Mouse (Mus musculus): ENCODE data around the gene Esrp2.

Esrp2 gene

DNA sequence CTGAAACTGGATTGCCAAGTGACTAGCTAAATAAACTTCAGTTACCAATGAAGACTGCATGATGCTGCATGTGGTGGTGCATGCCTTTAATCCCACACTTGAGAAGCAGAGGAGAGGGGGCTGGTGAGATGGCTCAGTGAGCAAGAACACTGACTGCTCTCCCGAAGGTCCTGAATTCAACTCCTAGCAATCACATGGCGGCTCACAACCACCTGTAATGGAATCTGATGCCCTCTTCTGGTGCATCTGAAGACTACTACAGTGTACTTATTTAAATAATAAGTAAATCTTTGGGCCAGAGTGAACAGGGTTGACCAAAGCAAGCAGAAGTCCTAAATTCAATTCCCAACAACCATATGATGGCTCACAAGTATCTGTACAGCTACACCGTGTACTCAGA, 13.3 kb downstream of the Esrp2 start:
- DNase-seq (ENCODE audit: low spot score) = no peak

DNA sequence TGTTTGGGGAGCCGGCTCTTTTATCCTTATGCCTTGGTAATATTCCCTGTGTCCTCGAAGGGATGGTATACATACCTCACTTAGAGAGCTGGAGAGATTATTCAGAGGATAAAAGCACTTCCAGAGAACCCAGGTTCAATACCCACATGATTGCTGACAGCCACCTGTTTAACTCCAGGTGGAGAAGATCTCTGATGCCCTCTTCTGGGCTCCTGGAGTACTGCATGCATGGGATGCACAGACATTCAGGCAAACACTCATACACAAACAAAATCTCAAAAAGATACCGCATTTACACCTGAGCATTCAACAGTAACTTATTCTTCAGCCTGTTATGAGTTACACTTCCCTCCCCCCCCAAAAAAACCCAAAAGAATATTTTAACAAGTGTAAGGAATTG, 20.9 kb downstream of the Esrp2 start:
- DNase-seq (ENCODE audit: low spot score) = no peak

DNA sequence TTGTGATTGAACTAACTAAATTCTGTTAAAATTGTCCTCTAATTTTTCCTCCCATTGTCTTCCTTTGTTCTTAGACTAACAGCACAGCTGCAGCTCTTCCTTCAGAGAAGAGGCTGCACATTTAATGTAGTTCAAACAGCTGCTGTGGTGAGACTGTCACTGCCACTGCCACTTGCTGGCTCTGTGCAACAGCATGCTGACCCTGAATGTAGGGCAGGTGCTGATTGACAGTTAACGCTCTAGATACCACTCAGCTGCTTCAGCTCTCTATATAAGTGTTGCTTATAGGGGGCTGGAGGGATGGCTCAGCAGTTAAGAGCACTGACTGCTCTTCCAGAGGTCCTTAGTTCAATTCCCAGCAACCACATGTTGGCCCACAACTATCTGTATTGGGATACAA, 24.3 kb downstream of the Esrp2 start:
- no peak for DNase-seq (ENCODE audit: low spot score)

DNA sequence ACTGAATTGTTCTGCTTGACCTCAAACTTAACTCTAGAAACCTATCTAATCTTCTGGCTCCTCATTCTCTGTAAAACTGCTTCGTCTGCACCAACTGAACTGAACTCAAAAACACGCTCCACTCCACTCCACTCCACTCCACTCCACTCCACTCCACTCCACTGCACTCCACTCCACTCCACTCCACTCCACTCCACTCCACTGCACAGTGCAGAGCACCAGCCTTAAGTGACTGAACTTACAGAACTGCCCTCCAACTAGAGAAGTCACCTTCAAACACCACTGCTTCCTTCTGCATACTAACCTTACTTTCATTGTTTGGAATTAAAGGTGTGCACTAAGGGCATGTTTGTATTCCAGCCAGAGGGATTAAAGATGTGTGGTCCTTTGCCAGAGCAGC, 24.7 kb downstream of the Esrp2 start:
- no peak for DNase-seq (ENCODE audit: low spot score)

DNA sequence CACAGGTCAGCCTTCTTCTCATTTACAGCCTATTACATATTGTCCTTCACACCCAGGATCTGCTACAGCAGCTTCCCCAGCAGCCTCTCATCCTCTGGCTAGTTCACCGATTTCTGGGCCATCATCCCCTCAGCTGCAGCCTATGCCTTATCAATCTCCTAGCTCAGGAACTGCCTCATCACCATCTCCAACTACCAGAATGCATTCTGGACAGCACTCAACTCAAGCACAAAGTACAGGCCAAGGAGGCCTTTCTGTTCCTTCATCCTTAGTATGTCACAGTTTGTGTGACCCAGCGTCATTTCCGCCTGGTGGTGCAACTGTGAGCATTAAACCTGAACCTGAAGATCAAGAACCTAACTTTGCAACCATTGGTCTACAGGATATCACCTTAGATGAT, 28.0 kb downstream of the Esrp2 start:
- no peak for DNase-seq (ENCODE audit: low spot score)

DNA sequence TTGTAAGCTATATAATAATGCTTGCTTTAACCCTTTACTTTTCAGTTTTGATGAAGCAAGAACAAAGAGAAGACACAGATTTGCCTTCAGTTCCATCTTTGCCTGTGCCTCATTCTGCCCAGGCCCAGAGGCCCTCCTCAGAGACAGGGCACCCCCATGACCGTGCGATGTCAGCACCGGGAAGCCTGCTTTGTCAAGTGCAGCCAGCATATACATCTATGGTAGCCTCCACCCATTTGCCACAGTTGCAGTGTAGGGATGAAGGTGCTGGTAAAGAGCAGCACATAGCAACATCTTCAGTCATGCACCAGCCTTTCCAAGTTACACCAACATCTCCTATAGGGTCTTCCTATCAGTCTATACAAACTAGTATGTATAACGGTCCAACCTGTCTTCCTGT, 28.7 kb downstream of the Esrp2 start:
- no peak for DNase-seq (ENCODE audit: low spot score)

DNA sequence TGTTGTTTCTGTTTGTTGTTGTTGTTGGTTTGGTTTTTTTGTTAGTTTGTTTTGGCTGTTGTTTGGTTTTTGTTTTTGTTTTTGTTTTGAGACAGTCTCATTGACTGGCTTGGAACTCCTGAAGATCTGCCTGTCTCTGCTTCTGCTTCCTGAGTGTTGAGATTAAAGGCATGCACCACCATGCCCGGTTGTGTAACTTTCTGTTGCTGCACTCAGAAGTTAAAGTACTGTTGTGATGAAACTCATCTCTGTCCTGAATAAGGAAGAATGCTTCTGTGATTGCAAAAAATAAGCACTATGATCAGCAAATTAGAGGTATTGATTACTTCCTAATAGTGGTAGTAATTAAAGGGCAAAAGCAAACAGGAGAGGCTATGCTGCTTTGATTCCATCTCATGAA, 30.6 kb downstream of the Esrp2 start:
- no peak for DNase-seq (ENCODE audit: low spot score)

DNA sequence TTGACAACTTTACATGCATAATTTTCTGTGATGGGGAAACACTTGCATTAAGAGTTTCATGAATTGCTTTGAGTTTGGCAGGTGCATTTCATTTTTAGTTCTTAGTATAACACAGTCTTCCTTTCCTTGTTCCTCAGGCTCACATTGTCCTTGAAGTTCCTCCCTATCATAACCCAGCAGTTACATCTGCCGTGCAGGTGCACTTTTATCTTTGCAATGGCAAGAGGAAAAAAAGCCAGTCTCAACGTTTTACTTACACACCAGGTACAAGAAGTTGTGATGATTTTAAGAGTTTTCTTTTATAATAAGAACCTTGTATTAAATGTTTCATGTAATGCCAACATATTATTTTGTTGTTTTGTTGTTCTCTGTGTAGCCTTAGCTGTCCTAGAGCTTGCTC, 32.9 kb downstream of the Esrp2 start:
- DNase-seq (ENCODE audit: low spot score) = no peak

DNA sequence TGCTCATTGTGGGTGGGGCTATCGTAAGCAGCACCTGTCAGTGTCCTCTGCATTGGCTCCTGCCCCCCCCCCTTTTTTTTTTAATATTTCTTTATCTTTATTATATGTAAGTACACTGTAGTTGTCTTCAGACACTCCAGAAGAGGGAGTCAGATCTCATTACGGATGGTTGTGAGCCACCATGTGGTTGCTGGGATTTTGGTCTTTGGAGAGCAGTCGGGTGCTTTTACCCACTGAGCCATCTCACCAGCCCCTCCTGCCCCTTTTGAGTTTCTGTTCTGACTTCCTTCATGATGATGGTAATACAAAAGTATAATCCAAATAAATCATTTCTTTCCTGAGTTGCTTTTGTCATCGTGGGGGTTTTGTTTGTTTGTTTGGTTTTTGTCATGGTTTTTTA, 34.5 kb downstream of the Esrp2 start:
- no peak for DNase-seq (ENCODE audit: low spot score)
